Mouse (Mus musculus): ENCODE measurements around the gene Zfp626. TPM values are rescaled to one million over a fixed set of nuclear protein-coding genes. Genes with fewer than 3 reads are reported as not detected.
"Not testable (repeated sequence)": the region's sequence is repeated elsewhere in the genome, so short reads cannot be mapped to it uniquely, and the experiment has no call there.

Gene Zfp626
- total RNA-seq, 2 experiments from 2014 or later, result 4.4 to 4.9 TPM

DNA sequence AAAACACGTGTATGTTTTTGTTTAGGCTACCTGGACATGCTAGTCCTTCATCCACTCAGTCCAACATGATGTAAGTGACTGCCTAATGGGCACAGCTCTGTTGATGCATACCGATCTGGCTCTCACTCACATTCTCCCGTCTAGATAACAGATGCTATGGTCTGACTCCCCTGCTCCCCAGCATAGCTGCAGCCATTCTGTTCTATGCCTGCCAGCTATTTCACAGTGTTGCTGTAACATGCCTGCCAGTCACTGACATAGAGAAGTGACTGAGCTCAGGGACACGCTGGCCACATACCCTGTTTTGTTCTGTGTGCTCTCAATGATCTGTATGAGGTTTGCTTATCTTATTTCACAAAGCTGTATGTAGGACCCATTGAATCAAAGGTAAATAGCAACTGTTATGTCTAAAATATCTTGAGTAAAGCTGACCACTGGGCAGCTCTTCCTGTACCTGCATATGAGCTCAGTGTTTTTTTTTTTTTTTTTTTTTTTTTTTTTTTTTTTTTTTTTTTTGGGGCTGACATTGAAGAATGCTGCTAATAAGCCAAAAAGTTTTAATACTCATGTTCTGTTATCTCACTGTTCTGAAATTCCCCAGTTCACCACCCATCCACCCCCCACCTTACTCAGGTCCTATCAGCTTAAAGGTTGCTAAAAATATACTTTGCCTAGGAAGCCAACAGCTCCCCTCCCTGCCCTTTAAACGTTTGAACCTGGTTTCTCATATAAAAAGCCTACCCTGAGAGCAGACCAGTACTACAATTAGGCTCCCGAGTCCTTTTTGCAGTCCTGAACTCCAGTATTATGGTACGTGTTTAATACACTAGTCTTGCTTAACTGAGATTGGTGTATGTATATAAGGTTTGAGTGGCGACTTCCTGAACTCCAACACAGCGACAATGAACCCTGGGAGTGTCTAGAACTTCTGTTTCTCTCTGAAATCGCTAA lies 52.6 kb downstream of the Zfp626 start:
- no peak for DNase-seq
- intact Hi-C loops (cut with DNase I), result loop anchor here (2.0 kb wide), 1 partner anchor 69 kb away; the partner anchor contains the start of gene Zfp974

DNA sequence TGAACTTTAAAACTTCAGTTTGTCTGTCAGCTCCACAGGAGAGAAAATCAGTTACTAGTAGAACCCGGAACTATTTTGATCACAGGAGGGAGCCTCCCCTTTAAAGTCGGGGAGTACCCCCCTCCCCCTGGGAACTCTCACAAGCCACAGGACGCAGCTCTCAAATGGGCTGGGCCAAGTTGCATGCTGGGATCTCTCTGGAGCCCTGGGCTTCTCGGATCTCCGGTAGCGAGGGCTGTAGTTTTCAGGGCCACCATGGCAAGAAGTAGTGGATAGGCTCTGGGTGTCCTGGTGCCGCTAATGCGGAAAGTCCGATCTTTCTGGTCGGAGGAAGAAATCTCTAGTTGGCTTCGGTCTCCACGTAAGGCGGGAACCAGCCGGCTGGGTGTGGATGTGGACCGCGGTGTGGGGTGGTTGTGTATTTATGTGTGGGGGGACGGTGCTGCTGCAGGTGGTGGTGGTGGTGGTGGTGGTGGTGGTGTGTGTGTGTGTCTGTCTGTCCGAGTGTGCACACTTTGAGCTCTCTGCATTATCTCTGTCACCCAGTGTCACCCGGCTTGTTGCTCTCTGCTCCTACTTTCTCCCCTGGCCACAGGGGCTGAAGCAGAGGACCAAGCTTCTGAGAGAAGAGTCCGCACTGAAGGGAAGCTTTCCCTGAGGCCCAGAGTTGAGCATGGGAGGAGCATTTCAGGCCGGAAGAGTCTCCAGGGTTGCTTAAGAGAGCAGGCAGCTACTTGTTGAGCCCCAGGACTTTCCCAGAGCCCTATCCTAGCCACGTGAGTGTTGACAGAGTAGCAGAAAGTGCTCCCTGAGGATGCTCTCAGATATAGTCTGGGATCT lies 53.6 kb downstream of the Zfp626 start:
- DNase-seq, result peak; percentile 73 to 78
- intact Hi-C loops (cut with DNase I), result loop anchor here (2.0 kb wide), 1 partner anchor 68 kb away; the partner anchor contains the start of gene Zfp974

DNA sequence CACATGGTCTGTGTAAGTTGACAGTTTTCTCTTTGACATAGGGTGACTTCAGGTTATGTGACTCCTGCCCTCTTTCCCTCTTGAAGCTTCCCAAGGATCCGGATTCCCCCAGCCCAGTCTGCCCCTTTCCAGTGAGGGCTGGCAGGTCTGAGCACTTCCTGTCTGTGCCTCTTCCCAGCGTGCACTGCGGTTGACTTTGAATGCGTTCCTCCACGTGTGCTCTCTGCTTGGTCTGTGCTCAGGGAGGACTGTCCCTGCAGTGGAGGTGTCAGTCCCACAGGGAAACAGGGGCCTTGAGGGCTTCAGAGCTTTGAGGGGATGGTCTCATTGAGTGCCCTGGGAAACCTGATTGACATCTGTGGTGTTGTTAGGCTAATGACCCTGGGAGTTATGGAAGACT lies 55.6 kb downstream of the Zfp626 start:
- intact Hi-C loops (cut with DNase I), result not testable (repeated sequence)

More for the DNA sequence above, 55.6 kb downstream of the Zfp626 start:
- not testable (repeated sequence) for DNase-seq

Other genes starting within 250 kb of the Zfp626 start
- 100 to 1,000 TPM; 172 to 194 TPM for gene Akt2, start 215.6 kb upstream of the Zfp626 start, total RNA-seq (2021)
- gene Ttc9b, start 153.3 kb upstream of the Zfp626 start, total RNA-seq (2021), result not detected
- gene Map3k10, start 132.6 kb upstream of the Zfp626 start, total RNA-seq (2021), result 10 to 100 TPM; 20.6 to 23.1 TPM
- gene Zfp607b, start 117.9 kb upstream of the Zfp626 start, total RNA-seq (2021), result under 1 TPM; 0.44 to 0.60 TPM
- 1 to 10 TPM; 7.9 to 8.3 TPM for gene Zfp60, start 75.8 kb upstream of the Zfp626 start, total RNA-seq (2021)
- gene Zfp59, start 31.4 kb downstream of the Zfp626 start, total RNA-seq (2021), result 1 to 10 TPM; 2.4 to 2.7 TPM
- 1 to 10 TPM; 3.3 to 3.9 TPM for gene Zfp607a, start 50.3 kb downstream of the Zfp626 start, total RNA-seq (2021)
- gene Zfp974, start 122.3 kb downstream of the Zfp626 start, total RNA-seq (2021), result 1 to 10 TPM; 4.4 to 5.3 TPM
- 1 to 10 TPM; 7.1 to 7.9 TPM for gene Zfp780b, start 172.0 kb downstream of the Zfp626 start, total RNA-seq (2021)
- under 1 TPM; 0.79 to 0.86 TPM for gene Zfp850, start 206.9 kb downstream of the Zfp626 start, total RNA-seq (2021)
- 10 to 100 TPM; 88.9 to 91.6 TPM for gene Psmc4, start 242.9 kb downstream of the Zfp626 start, total RNA-seq (2021)

All from heart, postnatal 36 days (tissue).